Comparison of ENCODE assay signal across 17 mouse cellular contexts in the genomic region with DNA sequence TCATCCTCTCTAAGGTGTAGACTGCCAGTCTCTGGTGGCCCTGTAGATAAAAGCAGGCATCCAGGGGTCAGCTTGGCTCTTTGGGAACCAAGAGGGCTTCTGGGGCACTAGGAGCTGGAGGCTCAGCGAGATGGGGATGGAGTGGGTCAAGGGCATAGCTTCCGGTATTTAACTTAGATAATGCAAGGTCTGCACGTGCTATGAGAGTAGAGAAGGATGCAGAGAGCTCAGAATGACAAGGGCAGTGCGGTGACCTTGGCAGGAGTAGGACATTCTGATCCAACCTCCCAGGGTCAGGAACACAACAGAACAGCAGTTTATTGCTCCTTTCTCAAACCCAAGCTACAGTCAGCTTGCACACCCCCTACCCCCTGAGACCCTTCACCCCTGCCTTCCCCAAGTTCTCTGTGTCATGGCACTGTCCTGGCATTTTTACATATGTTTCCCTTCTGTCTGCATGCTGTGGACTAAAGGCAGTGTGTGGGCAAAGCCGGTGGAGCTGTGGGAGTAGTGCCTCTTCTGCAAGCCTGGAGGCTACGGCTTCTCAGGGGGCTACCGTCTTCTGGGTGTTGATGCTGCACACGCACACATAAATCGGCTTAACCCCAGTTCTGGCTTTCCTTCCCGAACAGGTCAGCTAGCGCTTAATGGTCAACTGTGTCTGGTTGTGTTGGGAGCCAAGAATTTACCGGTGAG. TPM values are rescaled to one million over a fixed set of nuclear protein-coding genes. Genes with fewer than 3 reads are reported as not detected.
A peak's percentile ranks its signal among the peaks of the same experiment; 100 is the strongest.
DNase-seq lines count a peak whose midpoint lies in the region; ATAC-seq lines count a peak whose summit lies in the region.
"Had no signal": no experiment of that assay in that cellular context is flagged by ENCODE, and none has a peak within 500 bp of the region (broad histone marks: within the 10 kb centered on the region; RNA-seq: fewer than 3 reads in every experiment).

No protein-coding gene starts in this region.

- no peak for ATAC-seq in hindbrain, embryonic 16.5 days

- no peaks in the 10 kb centered on the region for H3K27me3 ChIP-seq in hindbrain, embryonic 10.5 days (ENCODE audit: insufficient read depth, poor library complexity, severe bottlenecking)
- H3K27me3 ChIP-seq in hindbrain, embryonic 16.5 days (replicated peaks; ENCODE audit: control insufficient read depth, insufficient read depth, low read length): no peaks in the 10 kb centered on the region
- no peaks in the 10 kb centered on the region for H3K27me3 ChIP-seq in limb, embryonic 10.5 days (ENCODE audit: low read depth, poor library complexity, severe bottlenecking)
- H3K27me3 ChIP-seq: CH12.LX; limb, embryonic 13.5 days; neural tube, embryonic 13.5 days had no signal

- peak; percentile 37 to 54 for DNase-seq in adrenal gland, adult (ENCODE audit: inconsistent age in 2 of 2, low spot score in 1 of 2)
- no peak for DNase-seq in adrenal gland, adult 18-20 months (ENCODE audit: low spot score in 2 of 2)
- no peak for DNase-seq in hindbrain, embryonic 10.5 days (ENCODE audit: low spot score)
- peak; percentile 2 to 8 for DNase-seq in layer of hippocampus, postnatal 10 days (ENCODE audit: low spot score in 2 of 2)
- no peak for DNase-seq in layer of hippocampus, postnatal 14 days (ENCODE audit: low spot score in 2 of 2)
- peak; percentile 22 for DNase-seq in limb, embryonic 10.5 days (ENCODE audit: low spot score)
- no peak for DNase-seq in embryo, embryonic 11 days
- DNase-seq: adrenal gland, postnatal 10 days; cerebellum, adult 18-20 months; heart, adult 2 months; right cerebral cortex, postnatal 25 days; thymus, postnatal 4 days had no signal

- H3K9me3 ChIP-seq in hindbrain, embryonic 10.5 days: no peaks in the 10 kb centered on the region
- H3K9me3 ChIP-seq in hindbrain, embryonic 16.5 days (ENCODE audit: control insufficient read depth, low read length): no peaks in the 10 kb centered on the region
- no peaks in the 10 kb centered on the region for H3K9me3 ChIP-seq in limb, embryonic 10.5 days (replicated peaks)
- H3K9me3 ChIP-seq: limb, embryonic 13.5 days; neural tube, embryonic 13.5 days had no signal

- peaks cover 19% of the 10 kb centered on the region for H3K36me3 ChIP-seq in hindbrain, embryonic 10.5 days
- H3K36me3 ChIP-seq in hindbrain, embryonic 16.5 days (ENCODE audit: control insufficient read depth, insufficient read depth, low read length): no peaks in the 10 kb centered on the region
- peaks cover 13% of the 10 kb centered on the region for H3K36me3 ChIP-seq in limb, embryonic 10.5 days

- H3K4me1 ChIP-seq in hindbrain, embryonic 10.5 days (replicated peaks): peaks cover 44% of the 10 kb centered on the region
- H3K4me1 ChIP-seq in hindbrain, embryonic 16.5 days (ENCODE audit: control insufficient read depth, insufficient read depth, low read depth, low read length): no peaks in the 10 kb centered on the region
- H3K4me1 ChIP-seq in limb, embryonic 10.5 days: peaks cover 11% of the 10 kb centered on the region; the same call in 1 of the 2 replicates

- whole genome bisulfite sequencing in hindbrain, embryonic 10.5 days: 92% methylated on average over 12 of the region's 12 CpGs
- WGBS in hindbrain, embryonic 16.5 days: 88% methylated on average over 12 of the region's 12 CpGs
- 92% methylated on average over 12 of the region's 12 CpGs for WGBS in limb, embryonic 10.5 days

- H3K4me2 ChIP-seq in hindbrain, embryonic 16.5 days (ENCODE audit: low read length): no peak overlapping the region
- H3K4me2 ChIP-seq: limb, embryonic 13.5 days; neural tube, embryonic 13.5 days had no signal

- no peak overlapping the region for H3K9ac ChIP-seq in hindbrain, embryonic 16.5 days (ENCODE audit: low read depth, low read length)
- H3K9ac ChIP-seq: limb, embryonic 13.5 days; neural tube, embryonic 13.5 days had no signal

- no peak overlapping the region for H3K4me3 ChIP-seq in hindbrain, embryonic 10.5 days
- H3K4me3 ChIP-seq in hindbrain, embryonic 16.5 days (ENCODE audit: low read length): no peak overlapping the region
- no peak overlapping the region for H3K4me3 ChIP-seq in limb, embryonic 10.5 days
- H3K4me3 ChIP-seq: erythroblast, embryonic 14.5 days; heart, adult 2 months; limb, embryonic 13.5 days; neural tube, embryonic 13.5 days had no signal

- H3K27ac ChIP-seq in hindbrain, embryonic 10.5 days: 0 out of 2 replicates have a peak overlapping the region, but pooled peaks have one; percentile 35
- no peak overlapping the region for H3K27ac ChIP-seq in hindbrain, embryonic 16.5 days (ENCODE audit: low read depth, low read length)
- H3K27ac ChIP-seq in limb, embryonic 10.5 days: no peak overlapping the region
- H3K27ac ChIP-seq: heart, adult 2 months; limb, embryonic 13.5 days; neural tube, embryonic 13.5 days had no signal

RNA-seq across cellular contexts. Expression of a gene that starts 47.7 kb away (rescaled TPM):
- 10 to 100 TPM; 25.9 to 45.7 TPM for total RNA-seq in adrenal gland, adult 18-20 months (2021)
- 85.2 and 99.4 TPM in 2 replicates for polyA plus RNA-seq in hindbrain, embryonic 10.5 days (2016; fragmentation: Nextera tagmentation; extraction: Ambion mirVana)
- polyA plus RNA-seq in hindbrain, embryonic 16.5 days (2015; fragmentation: Nextera tagmentation; extraction: Ambion mirVana): 69.9 and 73.3 TPM in 2 replicates
- 10 to 100 TPM; 51.0 to 56.6 TPM for total RNA-seq in layer of hippocampus, postnatal 10 days (2021)
- 10 to 100 TPM; 63.0 to 68.2 TPM for total RNA-seq in layer of hippocampus, postnatal 14 days (2021)
- polyA plus RNA-seq in limb, embryonic 10.5 days (2016; fragmentation: Nextera tagmentation; extraction: Ambion mirVana): 24.8 and 26.2 TPM in 2 replicates

Comparison
In these comparisons a context has a peak if more than half of its experiments do, and no peak if none do; other contexts are left out.
1. DNase-seq: peak in adrenal gland, adult (2 of 2), layer of hippocampus, postnatal 10 days (2 of 2) and limb, embryonic 10.5 days (single experiment); none in adrenal gland, adult 18-20 months (0 of 2), hindbrain, embryonic 10.5 days (single experiment), layer of hippocampus, postnatal 14 days (0 of 2) and embryo, embryonic 11 days (single experiment).